In genomic region chr2:6167843-6168558, GRCm38 (mm10) we compare ENCODE assay signal across 9 mouse cellular contexts. TPM values are rescaled to one million over a fixed set of nuclear protein-coding genes. Genes with fewer than 3 reads are reported as not detected.
DNase-seq lines count a peak whose midpoint lies in the region; ATAC-seq and TF ChIP-seq lines count a peak whose summit lies in the region.
"Had no signal": no experiment of that assay in that cellular context is flagged by ENCODE, and none has a peak within 500 bp of the region (broad histone marks: within the 10 kb centered on the region; RNA-seq: fewer than 3 reads in every experiment).

No protein-coding gene starts in this region.

- no peak overlapping the region for H3K9ac ChIP-seq in ES-E14 (ENCODE audit: insufficient read depth, low read depth, low read length, poor library complexity, severe bottlenecking)
- H3K9ac ChIP-seq in lung, postnatal 0 days (replicated peaks; ENCODE audit: low read depth), result no peak overlapping the region
- H3K9ac ChIP-seq: hindbrain, embryonic 15.5 days had no signal

- 0 out of 2 replicates have a peak, but pooled peaks have one; percentile 10 for TF ChIP-seq EP300 in lung, postnatal 0 days (IDR thresholded peaks at IDR 0.05)

- H3K27me3 ChIP-seq in hindbrain, embryonic 10.5 days (ENCODE audit: insufficient read depth, poor library complexity, severe bottlenecking), result no peaks in the 10 kb centered on the region
- H3K27me3 ChIP-seq in lung, postnatal 0 days (replicated peaks; ENCODE audit: insufficient read depth, low read length), result no peaks in the 10 kb centered on the region
- H3K27me3 ChIP-seq: hindbrain, embryonic 15.5 days had no signal

- ATAC-seq in erythroblast, adult 5-6 weeks (replicated peaks; ENCODE audit: low FRiP score, poor library complexity, severe bottlenecking), result peak; percentile 67
- peak; percentile 27; the same call in 1 of the 2 replicates for ATAC-seq in lung, postnatal 0 days

- H3K4me1 ChIP-seq in ES-E14 (ENCODE audit: control insufficient read depth in 2 of 2, insufficient read depth in 2 of 2, low read length in 2 of 2, poor library complexity in 1 of 2), result no peaks in the 10 kb centered on the region; a peak in 1 of 4 replicates
- no peaks in the 10 kb centered on the region for H3K4me1 ChIP-seq in hindbrain, embryonic 10.5 days (replicated peaks)
- peaks cover 10% of the 10 kb centered on the region; the same call in 1 of the 2 replicates for H3K4me1 ChIP-seq in lung, postnatal 0 days (ENCODE audit: insufficient read depth, low read depth, low read length)
- H3K4me1 ChIP-seq: hindbrain, embryonic 15.5 days had no signal

- peak; percentile 75 for DNase-seq in ES-E14 (ENCODE audit: low read depth, low spot score)
- DNase-seq in brain, embryonic 14.5 days (ENCODE audit: low read depth), result peak; percentile 86
- peak; percentile 67 for DNase-seq in hindbrain, embryonic 10.5 days (ENCODE audit: low spot score)
- peak; percentile 69 to 86 for DNase-seq in layer of hippocampus, adult 2 months (ENCODE audit: low spot score in 2 of 2)
- peak; percentile 83 for DNase-seq in lung, postnatal 0 days (ENCODE audit: low spot score)
- peak; percentile 74 for DNase-seq in retina, postnatal 7 days (ENCODE audit: low read depth, low spot score)
- peak; percentile 51 for DNase-seq in yolk sac, embryonic 10.5 days (ENCODE audit: low spot score)

- no peak for TF ChIP-seq POLR2A in brain, embryonic 14.5 days (IDR thresholded peaks at IDR 0.05; ENCODE audit: borderline replicate concordance, extremely low read depth, insufficient read depth, insufficient read length, poor library complexity, severe bottlenecking)

- 27% methylated on average over 5 of the region's 5 CpGs for WGBS in hindbrain, embryonic 10.5 days
- 20% methylated on average over 5 of the region's 5 CpGs for WGBS in lung, postnatal 0 days

- H3K4me3 ChIP-seq in ES-E14 (ENCODE audit: insufficient read depth in 1 of 2, low read depth in 1 of 2, low read length in 2 of 2, poor library complexity in 1 of 2, severe bottlenecking in 1 of 2), result no peak overlapping the region
- no peak overlapping the region for H3K4me3 ChIP-seq in hindbrain, embryonic 10.5 days
- H3K4me3 ChIP-seq in layer of hippocampus, adult 2 months, result no peak overlapping the region
- no peak overlapping the region for H3K4me3 ChIP-seq in lung, postnatal 0 days (ENCODE audit: low read depth, low read length)
- H3K4me3 ChIP-seq: hindbrain, embryonic 15.5 days had no signal

- no peak overlapping the region for H3K27ac ChIP-seq in ES-E14 (ENCODE audit: insufficient read depth, low read depth, low read length, poor library complexity, severe bottlenecking)
- no peak overlapping the region for H3K27ac ChIP-seq in hindbrain, embryonic 10.5 days
- H3K27ac ChIP-seq in layer of hippocampus, adult 2 months, result no peak overlapping the region
- no peak overlapping the region for H3K27ac ChIP-seq in lung, postnatal 0 days (ENCODE audit: low read length)
- H3K27ac ChIP-seq: hindbrain, embryonic 15.5 days had no signal

- H3K4me2 ChIP-seq in lung, postnatal 0 days (replicated peaks; ENCODE audit: low read depth, low read length), result no peak overlapping the region
- H3K4me2 ChIP-seq: hindbrain, embryonic 15.5 days had no signal

- H3K36me3 ChIP-seq in ES-E14 (ENCODE audit: control insufficient read depth, insufficient read depth, low read length, poor library complexity, severe bottlenecking), result no peaks in the 10 kb centered on the region
- no peaks in the 10 kb centered on the region for H3K36me3 ChIP-seq in hindbrain, embryonic 10.5 days
- H3K36me3 ChIP-seq in lung, postnatal 0 days (ENCODE audit: insufficient read depth, low read length), result no peaks in the 10 kb centered on the region
- H3K36me3 ChIP-seq: hindbrain, embryonic 15.5 days had no signal

- H3K9me3 ChIP-seq in ES-E14 (ENCODE audit: control insufficient read depth, insufficient read depth, low read depth, low read length), result no peaks in the 10 kb centered on the region
- H3K9me3 ChIP-seq in hindbrain, embryonic 10.5 days, result no peaks in the 10 kb centered on the region
- H3K9me3 ChIP-seq in lung, postnatal 0 days (ENCODE audit: low read length), result no peaks in the 10 kb centered on the region
- H3K9me3 ChIP-seq: hindbrain, embryonic 15.5 days had no signal

- TF ChIP-seq CTCF in brain, embryonic 14.5 days (IDR thresholded peaks at IDR 0.05; ENCODE audit: borderline replicate concordance, extremely low read depth, insufficient read depth, insufficient read length), result peak; percentile 75; the same call in 1 of the 2 replicates
- peak; percentile 98 for TF ChIP-seq CTCF in layer of hippocampus, adult 2 months (conservative IDR thresholded peaks at IDR 0.05)
- peak; percentile 95 for TF ChIP-seq CTCF in lung, postnatal 0 days (IDR thresholded peaks at IDR 0.05)

- in situ Hi-C loops in ES-E14 (cut with MboI; ENCODE audit: low sequenced_read_pairs in 2 of 2, unreplicated experiment in 2 of 2), result loop anchor here in 1 of 2 experiments (10.0 kb wide), 1 partner anchor 173 kb away; no protein-coding TSS in a partner anchor

TF ChIP-seq in ES-E14, 5 proteins besides CTCF, POLR2A, EP300 and RAD21:
- TF ChIP-seq ZNF384 (IDR thresholded peaks at IDR 0.05; ENCODE audit: low read depth, low read length) (no peak), CHD2 (IDR thresholded peaks at IDR 0.05; ENCODE audit: low read depth, low read length) (no peak), ZC3H11A (IDR thresholded peaks at IDR 0.05; ENCODE audit: borderline replicate concordance, low read depth, low read length) (peak; percentile 93)

RNA-seq across cellular contexts. Expression of gene Proser2, which starts 38.0 kb away (rescaled TPM):
- 1.9 TPM in 2 replicates for total RNA-seq in ES-E14 (2012; rRNA removed)
- 2.4 and 3.1 TPM in 2 replicates for polyA plus RNA-seq in brain, embryonic 14.5 days (2012; rRNA removed)
- not detected in 2 replicates for total RNA-seq in erythroblast, adult 5-6 weeks (2015; ENCODE audit: low replicate concordance)
- 0.28 TPM in 1 of 2 replicates, not detected in the other for total RNA-seq in erythroblast, adult 5-6 weeks (2017; ENCODE audit: low replicate concordance)
- 3.4 and 4.2 TPM in 2 replicates for polyA plus RNA-seq in hindbrain, embryonic 10.5 days (2016; fragmentation: Nextera tagmentation; extraction: Ambion mirVana)
- total RNA-seq in layer of hippocampus, adult 2 months (2021), result 1 to 10 TPM; 2.0 to 2.1 TPM
- 14.0 and 15.2 TPM in 2 replicates for polyA plus RNA-seq in lung, postnatal 0 days (2015; fragmentation: Nextera tagmentation; extraction: Ambion mirVana)

RNA-seq across cellular contexts. Expression of gene Echdc3, which starts 44.8 kb away (rescaled TPM):
- total RNA-seq in ES-E14 (2012; rRNA removed), result 2.0 and 2.2 TPM in 2 replicates
- 1.0 and 1.2 TPM in 2 replicates for polyA plus RNA-seq in brain, embryonic 14.5 days (2012; rRNA removed)
- total RNA-seq in erythroblast, adult 5-6 weeks (2015; ENCODE audit: low replicate concordance), result not detected in 2 replicates
- 1.1 and 1.8 TPM in 2 replicates for total RNA-seq in erythroblast, adult 5-6 weeks (2017; ENCODE audit: low replicate concordance)
- polyA plus RNA-seq in hindbrain, embryonic 10.5 days (2016; fragmentation: Nextera tagmentation; extraction: Ambion mirVana), result 2.4 and 2.6 TPM in 2 replicates
- total RNA-seq in layer of hippocampus, adult 2 months (2021), result under 1 TPM; 0.69 to 0.72 TPM
- 12.0 and 15.1 TPM in 2 replicates for polyA plus RNA-seq in lung, postnatal 0 days (2015; fragmentation: Nextera tagmentation; extraction: Ambion mirVana)
